Mouse (Mus musculus) cerebellum, adult 8-10 months (tissue): Measurements from ENCODE around the gene Rpl41.
"Not testable (repeated sequence)": the region's sequence is repeated elsewhere in the genome, so short reads cannot be mapped to it uniquely, and the experiment has no call there.

Experiments
- DNase-seq: peaks from one replicate; pipeline ENCODE4 v3.0.0; 2022

The Rpl41 gene

DNA sequence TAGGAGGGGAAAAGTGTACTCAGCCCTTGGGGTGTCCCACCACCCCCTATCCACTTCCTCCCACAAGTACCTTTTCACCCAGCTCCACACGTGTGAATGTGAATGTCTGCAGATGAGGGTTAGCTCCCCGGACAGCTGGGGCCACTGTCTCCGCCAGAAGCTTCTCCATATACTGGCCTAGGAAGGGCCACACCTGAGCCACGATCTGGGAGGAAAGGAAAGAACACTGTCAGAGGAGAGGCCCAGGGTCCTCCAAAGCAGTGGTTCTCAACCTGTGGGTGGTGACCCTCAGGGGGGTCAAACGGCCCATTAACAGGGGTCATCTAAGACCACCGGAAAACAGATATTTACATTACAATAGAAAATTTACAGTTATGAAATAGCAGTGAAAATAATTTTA lies 26.8 kb downstream of the Rpl41 start:
- no peak for DNase-seq

DNA sequence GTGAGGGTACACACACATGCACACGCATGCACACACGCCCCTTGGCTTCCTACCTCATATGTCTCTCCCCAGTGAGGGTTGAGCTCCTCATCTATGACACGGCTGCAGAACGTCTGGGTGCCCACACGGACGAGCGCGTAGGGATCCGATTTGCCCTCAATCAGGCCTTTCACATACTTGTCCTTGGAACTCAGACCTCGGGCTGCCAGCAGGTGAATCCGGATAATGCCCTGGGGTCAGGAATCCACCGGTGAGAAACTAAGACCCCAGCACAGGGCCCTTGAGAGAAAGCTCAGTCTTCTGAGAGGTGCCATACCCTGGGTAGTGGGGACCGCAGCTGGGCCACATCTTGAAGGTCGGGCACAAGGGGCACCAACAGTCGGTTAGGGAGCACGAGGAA lies 28.5 kb downstream of the Rpl41 start:
- DNase-seq, result no peak

DNA sequence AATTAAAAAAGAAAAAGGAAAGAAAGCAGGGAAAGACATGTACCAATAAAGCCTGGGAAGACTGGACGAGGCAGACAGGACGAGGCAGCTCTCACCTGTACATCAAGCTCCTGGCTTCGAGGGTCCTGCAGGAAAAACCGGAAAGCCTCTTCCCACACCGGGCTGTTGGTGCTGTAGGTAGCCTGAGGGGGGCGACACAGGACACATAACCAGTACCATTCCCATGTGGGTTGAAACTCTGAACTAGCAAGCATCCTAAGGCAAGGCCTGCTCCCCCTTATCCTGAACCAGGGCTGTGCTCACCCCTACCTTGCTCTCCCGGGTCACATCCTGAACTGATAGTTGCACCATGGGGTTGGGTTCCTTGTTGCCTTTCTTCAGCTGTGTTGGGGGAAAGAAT lies 30.3 kb downstream of the Rpl41 start:
- peak; percentile 56 for DNase-seq

DNA sequence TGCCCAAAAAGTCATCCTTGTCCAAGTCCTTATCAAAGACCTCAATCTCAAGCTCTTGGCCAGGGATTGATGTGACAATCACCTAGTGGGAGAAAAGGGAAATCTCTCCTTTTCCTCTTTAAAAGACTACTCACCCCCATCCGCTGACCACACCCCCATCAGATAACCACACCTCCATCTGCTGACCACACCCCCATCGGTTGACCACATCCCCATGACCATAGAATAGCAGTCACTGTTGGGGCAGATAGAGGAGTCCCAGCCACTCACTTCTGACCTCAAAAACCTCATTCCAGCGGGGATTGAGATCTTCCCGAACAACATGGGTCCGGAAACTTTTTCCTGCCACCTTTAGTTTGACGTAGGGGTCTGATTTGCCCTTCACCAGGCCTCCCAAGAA lies 32.4 kb downstream of the Rpl41 start:
- no peak for DNase-seq

DNA sequence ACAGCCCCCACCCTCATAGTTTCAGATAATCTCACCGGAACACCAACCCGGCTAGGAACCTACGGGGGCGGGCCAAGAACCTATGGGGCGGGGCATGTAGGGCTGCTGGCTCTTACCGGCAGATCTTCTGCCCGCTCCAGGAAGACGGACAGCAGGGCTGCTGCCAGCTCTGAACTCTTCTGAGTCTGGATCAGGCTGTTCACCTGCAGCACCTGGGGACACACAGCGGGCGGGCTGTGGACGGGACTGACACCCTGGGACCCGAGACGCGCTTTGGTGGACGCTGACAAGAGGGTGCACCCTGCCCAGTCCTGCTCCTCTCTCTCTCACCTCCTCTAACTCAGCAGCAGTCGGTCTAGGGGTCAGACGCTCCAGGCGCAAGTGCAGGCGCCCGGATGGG lies 33.1 kb downstream of the Rpl41 start:
- DNase-seq, result no peak

DNA sequence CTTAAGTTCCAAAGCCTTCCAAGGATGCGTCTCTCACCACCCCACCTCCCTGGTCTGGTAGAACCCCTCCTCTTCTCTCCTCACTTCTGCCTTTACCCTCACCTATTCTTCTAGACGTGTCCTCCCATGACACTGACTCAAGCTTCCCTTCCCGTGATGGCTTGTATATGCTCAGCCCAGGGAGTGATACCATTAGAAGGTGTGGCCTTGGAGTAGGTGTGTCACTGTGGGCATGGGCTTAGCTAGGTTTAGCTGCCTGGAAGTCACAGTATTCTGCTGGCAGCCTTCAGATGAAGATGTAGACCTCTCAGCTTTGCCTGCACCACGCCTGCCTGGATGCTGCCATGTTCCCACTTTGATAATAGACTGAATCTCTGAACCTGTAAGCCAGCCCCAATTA lies 34.1 kb downstream of the Rpl41 start:
- no peak for DNase-seq

DNA sequence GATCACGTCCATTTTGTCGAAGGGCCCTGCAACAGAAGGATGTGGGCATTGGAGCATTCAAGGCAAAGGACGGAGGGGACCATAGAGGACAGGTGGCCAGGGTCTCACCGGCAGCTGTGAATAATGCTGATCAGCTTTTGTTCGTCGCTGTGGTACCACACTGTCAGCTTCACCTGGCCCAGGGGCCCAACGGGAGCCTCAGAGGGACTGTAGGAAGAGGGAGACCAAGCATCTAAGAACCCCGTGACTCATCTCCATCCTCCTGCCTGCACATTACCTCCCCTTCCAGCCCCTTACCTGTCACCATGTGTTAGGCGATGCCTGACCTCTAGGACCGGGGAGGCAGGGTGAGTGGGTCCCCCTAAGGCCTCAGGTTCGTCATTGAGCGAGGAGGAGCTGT lies 37.3 kb downstream of the Rpl41 start:
- DNase-seq, result no peak

DNA sequence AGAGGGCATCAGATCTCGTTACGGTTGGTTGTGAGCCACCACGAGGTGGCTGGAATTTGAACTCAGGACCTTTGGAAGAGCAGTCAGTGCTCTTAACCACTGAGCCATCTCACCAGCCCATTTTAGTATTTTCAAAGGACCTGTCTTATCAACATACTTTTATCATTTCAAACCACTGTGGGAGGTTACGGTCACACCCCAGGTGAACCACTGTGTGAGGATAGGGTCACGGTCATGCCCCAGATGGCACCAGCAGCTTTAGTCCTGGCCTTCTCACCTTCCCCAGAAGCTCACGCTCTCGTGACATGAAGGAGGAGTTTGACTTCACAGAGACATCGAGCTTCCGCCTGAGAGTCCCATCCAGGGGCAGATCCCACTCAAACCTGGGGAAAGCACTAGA lies 37.9 kb downstream of the Rpl41 start:
- no peak for DNase-seq

DNA sequence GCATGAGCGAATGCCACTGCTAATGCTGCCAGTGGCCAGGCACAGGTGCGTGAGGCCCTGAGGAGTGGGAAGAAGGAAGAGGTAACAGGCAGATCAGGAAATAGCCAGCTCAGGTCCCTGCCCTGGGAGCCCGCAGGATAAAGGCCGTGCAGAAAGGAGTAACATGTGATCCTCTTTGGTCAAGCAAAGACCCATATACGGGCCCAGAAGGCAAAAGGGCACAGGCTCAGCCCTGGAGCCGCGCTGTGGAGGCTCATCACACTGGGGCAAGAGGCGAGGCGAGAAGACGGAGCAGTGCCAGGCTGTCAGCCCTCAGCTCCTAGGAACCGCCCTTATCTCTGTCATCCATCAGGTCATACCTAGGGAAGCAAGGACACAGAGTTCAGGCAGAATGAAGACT lies 38.8 kb downstream of the Rpl41 start:
- no peak for DNase-seq

DNA sequence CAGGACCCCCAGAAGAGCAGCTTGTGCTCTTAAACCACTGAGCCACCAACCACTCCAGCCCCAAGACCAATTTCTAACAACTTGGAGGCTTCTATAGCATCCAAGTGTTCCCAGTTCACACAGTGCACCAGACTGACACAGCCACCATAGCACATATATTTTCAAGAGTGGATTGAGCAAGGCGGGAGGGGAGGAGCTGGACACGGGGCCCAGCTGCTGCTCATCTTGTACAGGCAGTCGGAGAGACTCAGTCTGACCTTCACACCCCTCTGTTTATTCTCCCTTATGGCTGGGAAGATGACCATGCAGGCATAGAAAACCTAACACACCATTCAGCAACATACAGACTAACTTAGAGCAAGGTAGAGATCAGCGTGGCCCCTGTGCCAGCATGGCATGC lies 39.3 kb downstream of the Rpl41 start:
- no peak for DNase-seq

DNA sequence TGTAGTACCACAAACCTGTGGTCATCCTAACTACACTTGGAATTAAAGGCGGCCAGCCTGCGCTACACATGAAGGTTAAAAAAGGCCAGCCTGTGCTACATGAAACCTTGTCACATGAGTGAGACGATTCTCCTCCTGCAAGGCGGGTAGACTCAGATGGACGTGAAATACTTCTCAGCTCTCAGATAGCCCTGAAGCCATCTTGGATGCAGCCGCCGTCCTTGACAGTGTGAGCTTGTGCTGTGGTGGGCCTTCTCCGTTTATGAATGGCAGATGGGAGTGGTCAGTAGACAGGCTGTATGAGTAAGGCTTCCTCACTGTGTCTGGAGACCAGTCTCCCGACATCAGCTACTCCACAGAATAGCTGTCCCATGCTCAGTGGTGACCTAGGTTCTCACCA lies 39.9 kb downstream of the Rpl41 start:
- no peak for DNase-seq

DNA sequence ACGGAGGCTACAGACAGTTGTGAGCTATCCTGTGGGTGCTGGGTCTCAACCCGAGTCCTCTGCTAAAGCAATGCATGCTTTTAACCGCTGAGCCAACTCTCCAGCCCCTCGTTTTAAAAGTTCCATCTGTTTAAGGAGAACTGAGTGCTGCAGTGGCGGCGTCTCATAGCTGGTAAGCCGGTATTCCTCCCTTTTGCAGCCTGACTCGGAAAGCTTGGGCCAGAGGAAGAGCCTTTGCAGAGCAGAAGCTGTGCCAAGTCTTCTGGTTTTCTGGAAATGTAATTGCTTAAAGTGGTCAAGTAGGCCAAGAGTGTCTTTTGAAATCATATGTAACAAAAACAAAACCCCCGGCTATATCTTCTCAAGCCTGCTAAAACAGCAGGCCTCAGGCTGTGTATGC lies 40.8 kb downstream of the Rpl41 start:
- DNase-seq, result no peak

DNA sequence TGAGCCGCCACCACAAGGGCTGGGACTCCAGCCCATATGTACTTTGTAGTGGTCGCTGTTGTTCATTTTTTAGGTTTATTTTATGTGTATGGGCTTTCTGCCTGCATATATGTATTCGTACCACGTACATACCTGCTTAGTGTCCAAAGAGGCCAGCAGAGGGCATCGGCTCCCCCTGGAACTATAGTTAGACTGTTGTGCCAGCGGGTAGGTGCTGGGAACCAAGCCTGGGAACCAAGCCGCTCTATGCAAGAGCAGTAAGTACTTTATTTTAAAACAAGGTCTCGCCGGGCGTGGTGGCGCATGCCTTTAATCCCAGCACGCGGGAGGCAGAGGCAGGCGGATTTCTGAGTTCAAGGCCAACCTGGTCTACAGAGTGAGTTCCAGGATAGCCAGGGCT lies 43.1 kb downstream of the Rpl41 start:
- no peak for DNase-seq

DNA sequence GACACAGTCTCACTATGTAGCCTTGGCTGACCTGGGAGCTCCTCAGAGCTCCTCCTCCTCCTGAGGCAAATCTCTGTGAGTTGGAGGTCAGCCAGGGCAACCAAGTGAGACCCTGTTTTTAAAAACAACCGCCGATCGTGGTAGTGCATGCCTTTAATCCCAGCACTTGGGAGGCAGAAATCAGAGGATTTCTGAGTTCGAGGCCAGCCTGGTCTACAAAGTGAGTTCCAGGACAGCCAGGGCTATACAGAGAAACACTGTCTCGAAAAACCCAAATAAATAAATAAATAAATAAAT lies 43.8 kb downstream of the Rpl41 start:
- DNase-seq, result not testable (repeated sequence)

DNA sequence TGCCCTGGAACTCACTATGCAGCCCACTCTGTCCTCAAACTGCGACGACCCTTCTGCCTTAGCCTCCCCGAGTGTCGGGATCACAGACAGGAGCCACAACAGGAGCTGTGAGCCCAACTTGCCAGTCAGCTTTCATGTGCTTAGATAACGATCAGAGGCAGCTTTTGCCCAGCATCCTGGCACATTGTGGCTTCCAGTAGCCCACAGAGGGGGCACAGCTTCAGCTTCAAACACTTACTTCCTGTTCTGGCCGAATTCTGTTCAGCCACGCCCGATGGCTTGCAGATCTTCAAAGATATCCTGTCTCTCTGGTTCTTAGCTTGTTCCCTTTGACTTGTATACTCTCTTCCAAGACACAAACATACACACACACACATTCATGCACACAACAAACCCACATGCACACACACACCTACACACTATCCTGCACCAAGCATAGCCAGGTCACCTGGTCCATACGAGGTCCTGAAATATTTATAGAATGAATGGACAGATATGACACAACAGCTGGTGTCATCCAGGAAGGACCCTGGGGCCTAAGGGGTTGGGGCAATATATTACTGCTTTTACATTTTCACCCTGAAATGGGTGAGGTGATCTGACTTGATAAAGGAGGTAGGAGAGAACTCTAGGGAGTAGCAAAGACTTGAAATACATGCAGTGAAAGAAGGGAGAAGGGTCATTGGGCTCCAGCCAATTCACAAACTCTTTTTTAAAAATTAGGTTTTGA lies 44.3 kb downstream of the Rpl41 start:
- no peak for DNase-seq

DNA sequence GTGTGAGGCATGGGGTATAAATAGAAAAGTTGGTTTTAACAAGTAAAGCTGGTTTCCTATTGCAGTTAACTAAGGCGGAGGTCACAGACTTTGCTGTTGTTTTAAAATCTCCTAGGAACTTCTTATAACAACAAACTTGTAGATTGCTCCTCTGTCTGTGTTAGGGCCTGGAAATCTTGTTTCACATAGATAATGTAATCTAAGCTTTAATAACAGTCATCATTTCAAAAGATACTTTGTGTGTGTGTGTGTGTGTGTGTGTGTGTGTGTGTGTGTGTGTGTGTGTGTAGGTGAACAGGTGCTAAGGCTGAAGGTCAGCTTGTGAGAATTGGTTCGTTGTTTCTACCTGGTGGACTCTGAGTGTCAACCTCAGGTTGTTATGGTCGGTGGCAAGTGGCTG lies 45.1 kb downstream of the Rpl41 start:
- DNase-seq, result no peak

DNA sequence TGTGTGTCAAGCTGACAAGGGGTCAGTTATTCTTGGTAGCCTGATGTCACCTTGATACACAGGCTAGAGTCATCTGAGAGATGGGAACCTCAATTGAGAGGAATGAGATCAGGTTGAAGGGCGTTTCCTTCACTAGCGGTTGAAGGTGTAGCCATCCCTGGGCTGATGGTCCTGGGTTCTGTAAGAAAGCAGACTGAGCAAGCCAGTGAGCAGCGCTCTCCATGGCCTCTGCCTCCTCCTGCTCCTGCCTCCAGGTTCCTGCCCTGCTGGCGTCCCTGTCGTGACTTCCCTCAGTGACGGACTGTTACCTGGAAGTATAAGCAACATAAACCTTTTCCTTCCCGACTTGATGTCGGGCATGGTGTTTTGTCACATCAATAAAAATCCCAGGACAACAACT lies 45.6 kb downstream of the Rpl41 start:
- DNase-seq, result no peak

DNA sequence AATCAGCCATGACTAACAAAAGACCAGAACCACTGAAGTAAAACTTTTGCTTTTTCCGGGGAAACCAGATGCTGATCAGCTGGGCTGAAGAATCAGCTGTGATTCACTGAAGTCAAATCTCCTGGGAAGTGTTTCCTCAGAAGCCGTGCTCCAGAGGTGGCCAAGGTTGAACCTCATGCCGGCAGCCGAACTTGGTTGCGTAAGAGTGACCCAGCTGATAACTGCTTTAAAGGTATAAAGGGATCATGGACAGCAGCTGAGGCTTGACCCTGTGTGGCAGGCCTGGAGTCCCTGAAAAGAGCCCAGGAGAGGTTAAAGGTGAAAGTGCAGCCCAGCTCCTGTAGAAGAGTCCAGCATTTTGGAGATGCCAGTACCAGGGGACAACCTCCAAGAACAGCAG lies 46.8 kb downstream of the Rpl41 start:
- no peak for DNase-seq

DNA sequence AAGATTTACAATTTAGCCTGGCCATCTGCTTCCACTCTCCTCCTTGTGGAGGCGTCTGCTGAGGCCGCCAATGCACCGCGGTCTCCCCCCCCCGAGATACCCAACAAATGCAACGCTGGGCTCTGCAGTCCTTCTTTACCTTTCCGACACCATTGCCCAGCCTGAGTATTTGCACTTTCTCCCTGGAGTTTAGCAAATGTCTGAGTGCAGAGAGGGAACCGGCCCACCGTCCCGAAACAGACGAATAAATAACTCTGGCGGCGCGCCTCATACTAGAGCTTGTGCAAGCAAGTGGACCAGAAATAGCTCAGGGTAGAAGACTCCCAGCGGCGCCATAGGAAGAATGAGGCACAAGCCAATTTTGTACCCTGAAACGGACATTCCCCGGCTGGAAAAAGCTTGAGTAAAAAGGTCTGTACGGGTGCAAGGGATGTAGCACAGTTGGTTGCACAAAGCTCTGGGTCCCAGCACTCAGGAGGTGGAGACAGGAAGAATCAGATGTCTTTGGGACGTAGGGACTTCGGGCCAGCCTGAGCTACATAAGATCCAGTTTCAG lies 49.9 kb downstream of the Rpl41 start:
- peak; percentile 70 for DNase-seq

DNA sequence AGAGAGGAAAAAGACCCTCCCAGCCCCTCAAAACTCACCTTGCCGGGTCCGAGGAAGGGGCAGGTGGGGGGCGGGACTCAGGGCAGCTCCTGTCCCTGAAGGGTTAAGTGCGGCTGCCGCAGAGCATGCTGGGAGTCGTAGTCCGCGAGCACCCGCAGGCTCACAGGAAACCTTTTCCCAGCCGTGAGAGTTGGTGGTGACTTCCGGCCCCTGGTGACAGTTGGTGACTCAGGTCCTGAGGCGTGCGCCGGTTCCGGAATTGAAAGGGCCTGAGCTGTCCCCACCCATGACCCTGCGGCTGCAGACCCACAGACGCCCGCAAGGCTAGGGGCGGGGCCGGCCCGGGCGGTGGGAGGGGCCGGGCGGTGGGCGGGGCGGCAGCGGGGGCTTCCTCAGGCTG lies 50.5 kb downstream of the Rpl41 start, which contains the start of gene Myl6b:
Myl6b (minus strand) TSS at position 96 of the 400 bp plus-strand sequence.
- DNase-seq, result peak; percentile 95
